Mouse (Mus musculus) embryo, embryonic 10.5 days (tissue): ENCODE measurements around the gene Ric3.

ENCODE experiments used
- DNase-seq: peaks from one replicate; pipeline ENCODE4 v3.0.0-alpha.2; 2015; ENCODE audit warnings: low spot score

Gene Ric3

GRCm38 (mm10) chr7:109000315-109000954 lies 82.7 kb downstream of the Ric3 start:
- peak; percentile 71 for DNase-seq

- no peak for DNase-seq
These were observed 87.0 kb downstream of the Ric3 start for GRCm38 (mm10) chr7:108996156-108996555.

GRCm38 (mm10) chr7:108993881-108994291 lies 89.2 kb downstream of the Ric3 start:
- no peak for DNase-seq

GRCm38 (mm10) chr7:108993230-108993629 lies 89.9 kb downstream of the Ric3 start:
- DNase-seq = no peak

GRCm38 (mm10) chr7:108991207-108991606 lies 91.9 kb downstream of the Ric3 start:
- DNase-seq = no peak

- DNase-seq = no peak
These were observed 97.0 kb downstream of the Ric3 start for GRCm38 (mm10) chr7:108985934-108986708.
